Mouse (Mus musculus): Measurements from ENCODE around the gene Endov. TPM values are rescaled to one million over a fixed set of nuclear protein-coding genes. Genes with fewer than 3 reads are reported as not detected.

Gene Endov
- polyA plus RNA-seq, 1 experiment from 2014 or later = 17.3 TPM

DNA sequence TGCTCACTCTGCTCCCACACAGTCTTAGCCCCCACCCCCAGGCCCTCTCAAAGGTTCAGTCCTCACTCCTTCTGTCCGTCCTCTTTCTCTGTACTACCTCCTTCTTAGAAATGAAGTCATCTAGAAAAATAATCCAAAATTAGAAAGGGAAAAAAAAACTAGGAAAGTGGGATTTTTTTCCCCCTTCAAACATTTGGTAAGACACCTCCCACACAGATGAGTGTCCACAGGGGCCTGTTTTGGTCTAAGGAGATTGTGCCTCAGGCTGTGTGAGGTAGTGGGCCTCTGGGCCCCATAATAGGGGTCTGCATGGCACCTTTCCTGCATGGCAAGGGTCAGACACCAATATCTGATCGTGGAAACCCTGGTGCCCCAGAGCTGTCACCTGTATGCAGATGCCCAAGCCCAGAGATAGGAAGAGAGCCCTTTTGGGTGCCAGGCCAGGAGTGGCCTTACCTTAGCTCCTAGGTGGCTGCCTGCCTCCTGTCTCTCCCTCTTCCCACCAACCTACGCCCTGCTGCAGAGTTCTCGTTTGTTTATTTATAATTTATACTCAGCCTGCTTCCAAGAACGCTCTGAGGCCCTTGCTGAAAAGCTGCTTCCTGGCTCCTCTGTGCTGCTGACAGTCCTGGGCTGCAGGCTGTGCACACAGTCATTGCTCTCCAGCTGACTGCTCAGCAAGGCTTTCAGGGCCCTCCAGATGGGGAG is 29.0 kb downstream of the Endov start:
- 75% methylated on average over 5 of the region's 5 CpGs for WGBS
- H3K36me3 ChIP-seq = no peaks in the 10 kb centered on the region
- ATAC-seq (ENCODE audit: low read depth) = no peak
- no peak overlapping the region for H3K9ac ChIP-seq
- no peak overlapping the region for H3K27ac ChIP-seq (replicated peaks)
- H3K4me3 ChIP-seq = no peak overlapping the region
- no peaks in the 10 kb centered on the region for H3K27me3 ChIP-seq
- H3K4me1 ChIP-seq (replicated peaks) = peaks cover 27% of the 10 kb centered on the region
- no peaks in the 10 kb centered on the region for H3K9me3 ChIP-seq
- no peak overlapping the region for H3K4me2 ChIP-seq

DNA sequence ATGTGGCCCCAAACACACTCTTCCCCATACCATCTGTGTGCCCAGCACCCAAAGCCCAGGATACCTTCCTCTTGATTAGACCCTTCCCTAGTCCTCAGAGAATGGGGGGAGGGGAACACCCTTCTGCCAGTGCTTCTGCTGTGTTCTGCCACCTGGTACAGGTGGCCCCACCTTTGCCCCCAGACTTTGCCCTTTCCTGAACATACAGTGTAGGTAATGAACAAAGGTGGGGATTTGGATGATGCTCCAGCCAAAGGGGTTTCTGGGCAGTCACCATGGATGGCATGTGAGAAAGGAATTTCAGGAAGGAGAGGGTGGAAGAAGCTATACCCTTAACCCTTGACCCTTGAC is 29.5 kb downstream of the Endov start:
- Histone ChIP-seq H3K4me1 (replicated peaks) (peaks cover 21% of the 10 kb centered on the region), H3K9me3 (no peaks in the 10 kb centered on the region), H3K9ac (no peak overlapping the region), H3K36me3 (no peaks in the 10 kb centered on the region), H3K4me3 (no peak overlapping the region), H3K4me2 (no peak overlapping the region), H3K27ac (replicated peaks) (no peak overlapping the region), H3K27me3 (no peaks in the 10 kb centered on the region)
- no peak for ATAC-seq (ENCODE audit: low read depth)

DNA sequence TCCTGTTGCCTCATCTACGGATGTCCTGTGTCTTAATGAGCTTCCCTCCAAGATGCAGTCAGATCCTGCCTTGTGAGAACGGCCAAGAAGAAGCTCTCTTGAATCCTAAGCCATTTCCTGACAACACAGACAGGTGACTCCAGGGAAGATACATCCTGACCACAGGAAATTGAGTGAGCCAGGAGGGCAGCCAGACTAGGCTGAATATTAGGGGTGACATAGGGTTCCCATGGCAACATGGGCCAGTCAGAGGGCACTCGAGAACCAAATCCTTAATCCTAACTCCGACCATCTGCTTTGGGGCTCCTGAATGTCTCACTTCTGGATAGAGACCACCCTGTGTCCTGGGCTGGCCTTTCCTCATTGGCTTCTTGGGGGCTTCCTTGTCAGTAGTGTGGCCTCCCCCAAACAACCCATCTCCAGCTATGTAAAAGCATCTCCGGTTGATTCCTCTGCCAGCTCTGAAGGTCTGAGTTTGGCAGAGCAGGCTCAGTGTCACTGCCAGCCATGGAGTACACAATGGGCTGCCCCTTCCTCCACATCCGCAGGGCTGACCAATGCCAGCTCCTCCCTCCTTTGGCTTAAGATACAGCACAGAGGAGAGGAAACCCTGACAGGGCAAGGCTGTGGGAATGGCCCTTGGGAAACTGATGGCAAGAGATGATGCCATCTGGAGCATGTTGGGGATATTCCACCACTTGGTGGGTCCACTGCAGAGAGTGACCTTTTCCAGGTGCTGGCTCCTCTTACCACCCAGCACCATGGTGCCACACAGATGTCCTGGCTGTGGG is 31.0 kb downstream of the Endov start:
- Histone ChIP-seq H3K27me3 (no peaks in the 10 kb centered on the region), H3K9ac (no peak overlapping the region), H3K9me3 (no peaks in the 10 kb centered on the region), H3K27ac (replicated peaks) (no peak overlapping the region), H3K4me3 (no peak overlapping the region), H3K4me2 (no peak overlapping the region), H3K36me3 (no peaks in the 10 kb centered on the region), H3K4me1 (replicated peaks) (peaks cover 7% of the 10 kb centered on the region)
- ATAC-seq (ENCODE audit: low read depth) = no peak
- WGBS = 93% methylated on average over 6 of the region's 6 CpGs

DNA sequence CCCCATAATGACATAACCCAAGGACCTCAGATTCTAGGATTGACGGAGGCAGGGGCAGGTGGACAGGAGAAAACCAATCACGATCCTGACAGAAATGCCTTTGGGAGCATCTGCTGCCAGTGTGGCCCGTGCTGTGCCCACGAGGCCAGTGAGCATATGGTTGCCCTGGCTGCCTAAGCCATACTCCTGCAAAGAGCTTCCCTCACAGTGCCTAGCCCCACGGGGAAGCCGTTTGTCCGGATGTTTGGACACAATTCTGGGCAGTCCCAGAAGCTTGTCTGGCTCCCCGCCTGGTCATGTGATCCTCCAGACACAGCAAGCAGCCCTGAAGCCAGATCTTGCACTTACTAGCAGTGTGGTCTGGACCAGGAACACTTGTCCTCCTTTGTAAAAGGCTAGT is 31.6 kb downstream of the Endov start:
- Histone ChIP-seq H3K27ac (replicated peaks) (no peak overlapping the region), H3K36me3 (no peaks in the 10 kb centered on the region), H3K27me3 (0 out of 2 replicates have a peak, but pooled peaks cover under 1% of the 10 kb centered on the region), H3K4me2 (no peak overlapping the region), H3K4me3 (no peak overlapping the region), H3K9me3 (no peaks in the 10 kb centered on the region), H3K9ac (no peak overlapping the region), H3K4me1 (replicated peaks) (peaks cover 4% of the 10 kb centered on the region)
- WGBS = 57% methylated on average over 8 of the region's 8 CpGs
- ATAC-seq (ENCODE audit: low read depth) = no peak

DNA sequence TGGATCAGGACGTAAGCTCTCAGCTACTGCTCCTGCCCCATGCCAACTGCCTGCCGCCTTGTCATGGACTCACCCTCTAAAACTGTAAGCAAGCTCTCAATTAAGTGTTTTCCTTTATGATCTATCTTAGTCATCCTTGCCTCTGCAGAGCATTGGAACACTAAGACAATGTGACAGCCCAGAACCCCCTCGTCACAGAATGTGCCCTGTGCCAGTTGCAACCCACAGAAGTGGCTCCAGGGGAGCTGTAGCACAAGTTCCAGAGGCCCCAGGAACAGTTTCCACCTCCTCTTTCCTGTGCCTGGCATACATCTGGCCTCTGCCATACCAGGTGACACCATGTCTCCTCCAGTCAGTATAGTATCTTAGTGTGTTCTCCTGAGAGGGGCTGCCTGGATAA is 32.2 kb downstream of the Endov start:
- peaks cover 4% of the 10 kb centered on the region for H3K4me1 ChIP-seq (replicated peaks)
- H3K9me3 ChIP-seq = no peaks in the 10 kb centered on the region
- H3K4me3 ChIP-seq = no peak overlapping the region
- no peak overlapping the region for H3K9ac ChIP-seq
- 0 out of 2 replicates have a peak, but pooled peaks cover 4% of the 10 kb centered on the region for H3K27me3 ChIP-seq
- WGBS = 85% methylated on average over 3 of the region's 3 CpGs
- ATAC-seq (ENCODE audit: low read depth) = no peak
- no peak overlapping the region for H3K4me2 ChIP-seq
- H3K36me3 ChIP-seq = no peaks in the 10 kb centered on the region
- no peak overlapping the region for H3K27ac ChIP-seq (replicated peaks)

DNA sequence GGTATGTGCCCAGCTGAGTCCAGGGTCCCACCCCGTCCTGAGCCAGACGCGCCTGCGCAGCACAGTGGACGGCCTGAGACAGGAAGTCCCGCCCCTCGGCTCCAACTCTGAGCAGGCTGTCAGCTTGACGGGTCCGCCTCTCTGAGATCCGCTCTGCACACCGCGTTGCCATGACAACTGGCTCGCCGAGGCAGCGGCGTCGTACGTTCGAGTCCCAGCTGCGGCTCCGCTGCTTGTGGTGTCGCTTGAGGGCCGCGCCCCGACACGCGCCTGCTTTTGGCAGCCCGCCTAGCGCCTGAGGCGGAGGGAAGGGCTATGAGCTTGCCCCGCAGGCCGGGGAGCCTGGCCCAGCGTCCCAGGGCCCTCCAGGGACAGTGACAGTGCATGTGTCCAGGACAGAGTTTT is 33.4 kb downstream of the Endov start:
- Histone ChIP-seq H3K9ac (peak overlapping the region; percentile 68), H3K27ac (replicated peaks) (no peak overlapping the region; the same call in 1 of the 2 replicates), H3K4me3 (peak overlapping the region; percentile 42), H3K9me3 (no peaks in the 10 kb centered on the region), H3K36me3 (no peaks in the 10 kb centered on the region), H3K27me3 (0 out of 2 replicates have a peak, but pooled peaks cover 4% of the 10 kb centered on the region), H3K4me2 (peak overlapping the region; percentile 58), H3K4me1 (replicated peaks) (peaks cover 4% of the 10 kb centered on the region)
- peak; percentile 92 for ATAC-seq (ENCODE audit: low read depth)
- under 1% methylated on average over 33 of the region's 33 CpGs for WGBS

DNA sequence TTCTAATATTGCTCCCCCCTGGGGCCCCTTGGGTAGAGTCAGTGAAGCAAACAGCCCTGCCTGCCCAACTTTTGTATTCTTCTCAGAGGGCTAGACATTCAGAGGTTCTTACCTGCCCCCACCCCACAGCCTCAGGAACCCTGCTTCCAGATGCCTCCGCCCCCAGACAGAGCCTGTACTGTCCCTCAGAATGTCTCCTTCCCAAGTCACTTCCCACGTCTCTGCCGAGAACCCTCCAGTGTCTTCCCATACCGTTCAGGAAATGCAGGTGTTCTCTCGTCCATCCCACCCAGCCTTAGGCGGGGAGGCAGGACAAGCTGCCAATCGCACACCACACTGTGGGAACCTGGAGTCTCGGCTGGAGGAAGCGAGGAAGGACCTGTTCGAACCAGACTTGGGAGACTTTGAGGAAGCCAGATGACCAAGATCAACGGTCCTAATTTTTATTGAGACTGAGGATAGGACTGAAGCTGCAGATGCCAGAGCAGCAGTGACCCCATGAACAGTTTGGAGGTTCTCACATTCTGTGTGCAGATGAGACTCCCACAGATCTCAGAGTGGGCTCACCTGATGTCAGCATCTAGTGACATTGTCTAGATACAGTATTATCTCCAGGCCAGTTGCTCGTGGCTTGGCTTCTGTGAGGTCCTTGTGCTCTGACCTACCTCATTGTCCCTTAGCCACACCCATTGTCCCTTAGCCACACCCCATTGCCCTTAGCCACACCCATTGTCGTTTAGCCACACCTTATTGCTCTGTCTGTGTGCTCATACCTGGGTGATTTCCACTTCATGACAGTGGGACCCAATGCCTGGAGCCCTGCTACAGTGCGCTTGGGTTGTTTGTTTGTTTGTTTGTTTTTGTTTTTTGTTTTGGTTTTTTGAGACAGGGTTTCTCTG is 35.2 kb downstream of the Endov start:
- H3K36me3 ChIP-seq = no peaks in the 10 kb centered on the region
- H3K4me2 ChIP-seq = no peak overlapping the region
- H3K9ac ChIP-seq = no peak overlapping the region
- H3K4me1 ChIP-seq (replicated peaks) = peaks cover 7% of the 10 kb centered on the region
- no peak overlapping the region for H3K27ac ChIP-seq (replicated peaks)
- H3K9me3 ChIP-seq = no peaks in the 10 kb centered on the region
- 0 out of 2 replicates have a peak, but pooled peaks cover 4% of the 10 kb centered on the region for H3K27me3 ChIP-seq
- H3K4me3 ChIP-seq = no peak overlapping the region
- 81% methylated on average over 14 of the region's 14 CpGs for whole genome bisulfite sequencing
- no peak for ATAC-seq (ENCODE audit: low read depth)

DNA sequence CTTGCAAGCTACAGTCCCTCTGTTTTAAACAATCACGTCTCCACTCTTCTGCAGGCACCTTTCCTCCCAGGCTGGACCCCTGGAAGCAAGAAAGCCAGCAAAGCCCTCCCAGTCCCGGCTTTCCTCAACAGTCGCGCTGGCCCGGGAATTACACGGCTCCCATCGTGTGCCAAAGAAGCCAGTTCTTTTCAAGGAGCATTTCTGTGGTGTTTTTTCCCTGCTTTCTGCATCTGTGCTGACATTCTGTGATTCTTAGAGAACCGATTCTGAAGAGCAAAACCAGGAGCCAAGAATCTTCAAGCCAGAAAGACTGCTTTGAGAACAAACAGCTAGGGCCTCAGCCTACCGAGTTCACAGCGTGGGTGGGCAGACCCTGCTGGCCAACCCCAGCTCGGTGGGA is 37.8 kb downstream of the Endov start:
- 0 out of 2 replicates have a peak, but pooled peaks cover 4% of the 10 kb centered on the region for H3K27me3 ChIP-seq
- H3K4me1 ChIP-seq (replicated peaks) = peaks cover 14% of the 10 kb centered on the region
- no peak overlapping the region for H3K27ac ChIP-seq (replicated peaks)
- H3K9ac ChIP-seq = no peak overlapping the region; the same call in 1 of the 2 replicates
- H3K36me3 ChIP-seq = no peaks in the 10 kb centered on the region
- no peak overlapping the region for H3K4me2 ChIP-seq
- ATAC-seq (ENCODE audit: low read depth) = no peak
- H3K4me3 ChIP-seq = no peak overlapping the region
- no peaks in the 10 kb centered on the region for H3K9me3 ChIP-seq
- WGBS = 69% methylated on average over 11 of the region's 11 CpGs

DNA sequence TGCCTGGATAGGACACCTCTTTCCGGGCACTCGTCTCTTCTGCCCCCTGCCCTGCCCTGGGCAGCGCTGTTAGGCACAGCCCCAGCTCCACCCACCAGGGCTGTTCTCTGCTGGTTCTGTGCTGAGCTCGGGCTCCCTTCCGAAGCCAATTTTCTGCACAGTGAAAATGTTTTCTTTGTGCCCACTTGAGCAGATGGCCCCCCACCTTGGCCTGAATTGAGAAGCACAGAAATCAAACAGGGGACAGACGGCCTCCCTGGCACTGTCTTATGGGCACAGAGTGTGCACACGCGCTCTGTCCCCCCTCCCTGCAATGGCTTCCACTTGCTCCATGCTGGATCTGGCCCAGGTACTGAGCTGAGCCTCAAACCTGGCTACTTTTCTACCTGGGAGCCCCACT is 41.3 kb downstream of the Endov start:
- Histone ChIP-seq H3K9me3 (no peaks in the 10 kb centered on the region), H3K4me1 (replicated peaks) (peaks cover 10% of the 10 kb centered on the region; the same call in 1 of the 2 replicates), H3K27ac (replicated peaks) (no peak overlapping the region), H3K9ac (no peak overlapping the region), H3K4me3 (no peak overlapping the region), H3K36me3 (no peaks in the 10 kb centered on the region), H3K27me3 (peaks cover 11% of the 10 kb centered on the region; the same call in 1 of the 2 replicates), H3K4me2 (no peak overlapping the region)
- 59% methylated on average over 8 of the region's 8 CpGs for whole genome bisulfite sequencing
- ATAC-seq (ENCODE audit: low read depth) = no peak

DNA sequence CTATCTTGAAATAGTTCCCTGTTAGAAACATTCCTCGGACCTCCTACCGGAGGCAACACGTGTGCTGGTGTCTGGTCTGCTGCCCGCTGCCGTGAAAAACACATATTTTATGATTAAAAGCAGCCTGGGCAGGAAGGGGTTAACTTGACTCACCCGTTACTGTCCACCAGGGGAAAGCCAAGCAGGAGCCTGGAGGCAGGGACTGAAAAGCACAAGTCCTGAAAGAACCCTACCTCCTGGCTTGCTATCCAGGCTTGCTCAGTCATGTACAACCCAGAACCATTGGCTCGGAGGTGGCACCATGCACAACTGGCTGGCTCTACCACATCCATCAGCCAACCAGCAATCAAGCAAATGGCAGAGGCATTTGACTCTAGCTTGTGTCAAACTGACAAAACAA is 42.6 kb downstream of the Endov start:
- WGBS = 67% methylated on average over 7 of the region's 7 CpGs
- Histone ChIP-seq H3K9me3 (no peaks in the 10 kb centered on the region), H3K4me2 (no peak overlapping the region), H3K9ac (no peak overlapping the region), H3K27me3 (peaks cover 7% of the 10 kb centered on the region; the same call in 1 of the 2 replicates), H3K4me1 (replicated peaks) (peaks cover 10% of the 10 kb centered on the region; the same call in 1 of the 2 replicates), H3K4me3 (no peak overlapping the region), H3K36me3 (no peaks in the 10 kb centered on the region), H3K27ac (replicated peaks) (no peak overlapping the region)
- no peak for ATAC-seq (ENCODE audit: low read depth)

DNA sequence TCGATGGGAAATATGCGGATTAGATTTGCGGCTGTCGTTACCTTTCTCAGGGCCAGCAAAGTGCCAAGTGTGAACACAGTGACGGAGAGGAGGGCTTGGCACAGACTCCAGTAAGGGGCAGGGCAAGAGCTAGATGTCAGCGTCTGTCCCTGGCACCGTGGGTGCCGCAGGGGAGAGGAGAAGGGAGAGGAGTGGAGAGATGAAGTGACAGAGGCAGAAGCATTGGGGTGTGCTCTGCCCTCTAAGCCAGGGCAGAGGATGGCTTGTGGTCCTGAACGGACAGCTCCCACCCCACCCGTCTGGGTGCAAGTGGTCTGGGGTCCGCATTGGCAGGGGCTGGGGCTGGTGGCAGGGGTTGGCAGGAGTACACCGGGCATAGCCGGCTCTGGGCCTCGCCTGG is 48.8 kb downstream of the Endov start:
- no peak for ATAC-seq (ENCODE audit: low read depth)

More for the DNA sequence above, 48.8 kb downstream of the Endov start:
- H3K36me3 ChIP-seq = 0 out of 2 replicates have a peak, but pooled peaks cover 3% of the 10 kb centered on the region
- no peak overlapping the region for H3K4me2 ChIP-seq
- no peaks in the 10 kb centered on the region for H3K9me3 ChIP-seq
- peaks cover 39% of the 10 kb centered on the region for H3K4me1 ChIP-seq (replicated peaks)
- H3K27me3 ChIP-seq = peaks cover 22% of the 10 kb centered on the region
- H3K27ac ChIP-seq (replicated peaks) = no peak overlapping the region
- 31% methylated on average over 14 of the region's 14 CpGs for WGBS
- no peak overlapping the region for H3K4me3 ChIP-seq
- H3K9ac ChIP-seq = no peak overlapping the region
